Mouse (Mus musculus): ENCODE measurements around the gene Mib2. TPM values are rescaled to one million over a fixed set of nuclear protein-coding genes. Genes with fewer than 3 reads are reported as not detected.

The Mib2 gene
- total RNA-seq (2014; rRNA removed; ENCODE audit: low replicate concordance) (27.3 and 30.4 TPM in 2 replicates), polyA plus RNA-seq (2015; fragmentation: Nextera tagmentation; extraction: Ambion mirVana) (9.9 and 12.1 TPM in 2 replicates)

GRCm38 (mm10) chr4:155668689-155669597, at the start of gene Mib2:
Gene Mib2 (minus strand): TSS chr4:155669198.
- DNase-seq (ENCODE audit: low spot score): peak; percentile 97
- WGBS: under 1% methylated on average over 73 of the region's 73 CpGs
- peak within 1 kb of the TSS; percentile 89 for H3K4me3 ChIP-seq (ENCODE audit: low read depth, low read length)

GRCm38 (mm10) chr4:155710521-155711252, 41.7 kb upstream of the Mib2 start:
- no peak for DNase-seq (ENCODE audit: low spot score)
- H3K36me3 ChIP-seq (replicated peaks; ENCODE audit: control insufficient read depth, insufficient read depth, low read length): peaks cover 14% of the 10 kb centered on the region
- H3K27me3 ChIP-seq (ENCODE audit: control insufficient read depth, insufficient read depth, low read length): no peaks in the 10 kb centered on the region
- H3K9me3 ChIP-seq (replicated peaks; ENCODE audit: control insufficient read depth, low read length): no peaks in the 10 kb centered on the region
- H3K27ac ChIP-seq (ENCODE audit: low read depth): peak overlapping the region; percentile 79
- TF ChIP-seq EP300 (IDR thresholded peaks at IDR 0.05; ENCODE audit: low read depth) (no peak), CTCF (IDR thresholded peaks at IDR 0.05; ENCODE audit: low read depth) (no peak)
- no peak for ATAC-seq (ENCODE audit: insufficient read depth, low read depth)
- H3K4me3 ChIP-seq (ENCODE audit: low read depth, low read length): no peak overlapping the region
- no peak overlapping the region for H3K9ac ChIP-seq (replicated peaks; ENCODE audit: low read depth, low read length)
- 52% methylated on average over 6 of the region's 6 CpGs for WGBS
- H3K4me2 ChIP-seq (ENCODE audit: low read depth, low read length): 0 out of 2 replicates have a peak overlapping the region, but pooled peaks have one; percentile 2
- peaks cover 10% of the 10 kb centered on the region; the same call in 1 of the 2 replicates for H3K4me1 ChIP-seq (ENCODE audit: control insufficient read depth, insufficient read depth)

More at GRCm38 (mm10) chr4:155668689-155669597, at the start of gene Mib2:
- H3K4me1 ChIP-seq (ENCODE audit: control insufficient read depth, insufficient read depth): peaks cover 6% of the 10 kb centered on the region
- H3K4me2 ChIP-seq (ENCODE audit: low read depth, low read length): peak within 1 kb of the TSS; percentile 67
- TF ChIP-seq EP300 (IDR thresholded peaks at IDR 0.05; ENCODE audit: low read depth) (0 out of 2 replicates have a peak, but pooled peaks have one; percentile 45), CTCF (IDR thresholded peaks at IDR 0.05; ENCODE audit: low read depth) (no peak)
- no peaks in the 10 kb centered on the region for H3K9me3 ChIP-seq (replicated peaks; ENCODE audit: control insufficient read depth, low read length)
- peak within 1 kb of the TSS; percentile 46; the same call in 1 of the 2 replicates for H3K27ac ChIP-seq (ENCODE audit: low read depth)
- H3K27me3 ChIP-seq (ENCODE audit: control insufficient read depth, insufficient read depth, low read length): no peaks in the 10 kb centered on the region
- peak; percentile 99 for ATAC-seq (ENCODE audit: insufficient read depth, low read depth)
- peaks cover 11% of the 10 kb centered on the region; the same call in 1 of the 2 replicates for H3K36me3 ChIP-seq (replicated peaks; ENCODE audit: control insufficient read depth, insufficient read depth, low read length)
- H3K9ac ChIP-seq (replicated peaks; ENCODE audit: low read depth, low read length): peak within 1 kb of the TSS; percentile 78

GRCm38 (mm10) chr4:155708988-155709387, 40.0 kb upstream of the Mib2 start:
- H3K4me2 ChIP-seq (ENCODE audit: low read depth, low read length): no peak overlapping the region
- no peak for DNase-seq (ENCODE audit: low spot score)
- H3K4me1 ChIP-seq (ENCODE audit: control insufficient read depth, insufficient read depth): peaks cover 14% of the 10 kb centered on the region; the same call in 1 of the 2 replicates
- H3K4me3 ChIP-seq (ENCODE audit: low read depth, low read length): no peak overlapping the region
- H3K9me3 ChIP-seq (replicated peaks; ENCODE audit: control insufficient read depth, low read length): no peaks in the 10 kb centered on the region
- H3K27ac ChIP-seq (ENCODE audit: low read depth): 0 out of 2 replicates have a peak overlapping the region, but pooled peaks have one; percentile 79
- no peak for ATAC-seq (ENCODE audit: insufficient read depth, low read depth)
- TF ChIP-seq CTCF (IDR thresholded peaks at IDR 0.05; ENCODE audit: low read depth) (no peak), EP300 (IDR thresholded peaks at IDR 0.05; ENCODE audit: low read depth) (no peak)
- H3K27me3 ChIP-seq (ENCODE audit: control insufficient read depth, insufficient read depth, low read length): no peaks in the 10 kb centered on the region
- no peaks in the 10 kb centered on the region for H3K36me3 ChIP-seq (replicated peaks; ENCODE audit: control insufficient read depth, insufficient read depth, low read length)
- no peak overlapping the region for H3K9ac ChIP-seq (replicated peaks; ENCODE audit: low read depth, low read length)

GRCm38 (mm10) chr4:155708582-155708981, 39.6 kb upstream of the Mib2 start:
- TF ChIP-seq CTCF (IDR thresholded peaks at IDR 0.05; ENCODE audit: low read depth): no peak
- TF ChIP-seq EP300 (IDR thresholded peaks at IDR 0.05; ENCODE audit: low read depth): no peak
- WGBS: 68% methylated on average over 2 of the region's 2 CpGs
- H3K4me2 ChIP-seq (ENCODE audit: low read depth, low read length): no peak overlapping the region

GRCm38 (mm10) chr4:155705592-155705929, 36.6 kb upstream of the Mib2 start:
- H3K4me3 ChIP-seq (ENCODE audit: low read depth, low read length): peak overlapping the region; percentile 86
- no peak for DNase-seq (ENCODE audit: low spot score)
- no peak for TF ChIP-seq EP300 (IDR thresholded peaks at IDR 0.05; ENCODE audit: low read depth)
- no peak for TF ChIP-seq CTCF (IDR thresholded peaks at IDR 0.05; ENCODE audit: low read depth)
- peak overlapping the region; percentile 78 for H3K9ac ChIP-seq (replicated peaks; ENCODE audit: low read depth, low read length)
- peak overlapping the region; percentile 64 for H3K4me2 ChIP-seq (ENCODE audit: low read depth, low read length)
- WGBS: 0% methylated on average over 19 of the region's 19 CpGs
- no peaks in the 10 kb centered on the region for H3K36me3 ChIP-seq (replicated peaks; ENCODE audit: control insufficient read depth, insufficient read depth, low read length)
- ATAC-seq (ENCODE audit: insufficient read depth, low read depth): no peak; the same call in none of the 2 replicates
- peak overlapping the region; percentile 94 for H3K27ac ChIP-seq (ENCODE audit: low read depth)
- no peaks in the 10 kb centered on the region for H3K27me3 ChIP-seq (ENCODE audit: control insufficient read depth, insufficient read depth, low read length)
- no peaks in the 10 kb centered on the region for H3K9me3 ChIP-seq (replicated peaks; ENCODE audit: control insufficient read depth, low read length)
- H3K4me1 ChIP-seq (ENCODE audit: control insufficient read depth, insufficient read depth): peaks cover 13% of the 10 kb centered on the region; the same call in 1 of the 2 replicates

More at GRCm38 (mm10) chr4:155708582-155708981, 39.6 kb upstream of the Mib2 start:
- Histone ChIP-seq H3K4me1 (ENCODE audit: control insufficient read depth, insufficient read depth) (peaks cover 15% of the 10 kb centered on the region; the same call in 1 of the 2 replicates), H3K36me3 (replicated peaks; ENCODE audit: control insufficient read depth, insufficient read depth, low read length) (no peaks in the 10 kb centered on the region), H3K4me3 (ENCODE audit: low read depth, low read length) (no peak overlapping the region), H3K27ac (ENCODE audit: low read depth) (no peak overlapping the region), H3K9me3 (replicated peaks; ENCODE audit: control insufficient read depth, low read length) (no peaks in the 10 kb centered on the region), H3K9ac (replicated peaks; ENCODE audit: low read depth, low read length) (no peak overlapping the region), H3K27me3 (ENCODE audit: control insufficient read depth, insufficient read depth, low read length) (no peaks in the 10 kb centered on the region)
- no peak for ATAC-seq (ENCODE audit: insufficient read depth, low read depth)
- DNase-seq (ENCODE audit: low spot score): no peak
